Mouse (Mus musculus): ENCODE data around the gene Ahnak.

DNA sequence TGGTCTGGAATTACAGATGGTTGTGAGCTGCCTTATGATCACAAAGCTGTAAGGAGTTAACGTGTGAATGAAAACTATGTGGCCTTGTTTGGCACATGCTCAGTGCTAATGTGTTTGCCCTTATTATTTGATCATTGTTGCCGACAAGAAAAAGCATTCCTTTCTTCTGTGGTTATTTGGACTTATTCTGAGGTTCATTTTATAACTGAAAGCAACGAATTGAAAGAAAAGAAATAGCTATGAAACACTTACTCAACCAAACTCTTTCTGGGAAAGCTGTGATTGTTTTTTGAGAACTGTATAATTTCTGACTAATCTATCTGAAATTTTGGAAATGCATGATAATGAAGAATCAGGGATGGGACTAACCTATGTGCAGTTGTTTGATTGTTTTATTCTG lies 46.0 kb downstream of the Ahnak start:
- TF ChIP-seq CTCF (IDR thresholded peaks at IDR 0.05; ENCODE audit: insufficient read depth, low read length) (no peak), POLR2A (IDR thresholded peaks at IDR 0.05; ENCODE audit: borderline replicate concordance, extremely low read depth, low read depth, low read length) (no peak)

Measured in lung, adult 2 months (tissue).